Mouse (Mus musculus) CH12.LX (cell line): ENCODE results near the gene Tle1.

Experiments
- CTCF ChIP-seq, 2 experiments: IDR thresholded peaks in 1 of 2; conservative IDR thresholded peaks in 1 of 2; 2 replicates each; pipeline ENCODE4 v1.5.1; 2011 to 2012; ENCODE audit warnings: low read depth in 2 of 2, low read length in 2 of 2, improper control_type of control experiment in 1 of 2, inconsistent platforms in 1 of 2, mild to moderate bottlenecking in 1 of 2, moderate library complexity in 1 of 2
- E2F4 ChIP-seq: IDR thresholded peaks from 2 replicates; pipeline ENCODE4 v1.6.1; 2011; ENCODE audit warnings: low read depth, low read length, improper control_type of control experiment; ENCODE audit not compliant: insufficient replicate concordance
- HCFC1 ChIP-seq: IDR thresholded peaks from 2 replicates; pipeline ENCODE4 v1.6.1; 2012; ENCODE audit warnings: low read depth, mild to moderate bottlenecking, inconsistent platforms, low read length, improper control_type of control experiment

DNA sequence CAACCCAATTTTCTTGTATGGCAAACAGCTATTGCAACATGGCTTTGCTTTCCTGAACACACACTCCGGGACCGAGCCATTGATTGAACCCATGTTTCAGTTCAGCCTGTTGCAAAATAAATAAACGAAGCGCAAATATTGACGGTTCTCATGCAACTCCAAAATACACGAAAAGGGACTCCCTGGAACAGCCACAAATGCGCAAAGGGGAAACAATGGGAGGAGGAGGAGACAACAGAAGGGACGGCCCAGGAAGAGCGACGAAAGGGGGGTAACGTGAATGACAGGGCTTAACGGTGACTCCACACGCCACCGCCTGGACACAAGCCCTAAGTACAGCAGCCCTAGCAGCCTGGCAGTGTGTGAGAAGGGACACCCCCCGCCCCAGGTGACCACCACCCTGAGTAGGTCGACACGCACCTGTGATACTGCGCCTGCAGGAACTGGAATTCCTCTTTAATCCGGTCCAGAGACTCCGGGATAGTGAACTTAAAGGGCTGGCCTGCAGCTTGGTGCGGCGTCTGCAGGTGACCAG, 1.8 kb downstream of the Tle1 start:
- no peak for TF ChIP-seq CTCF (conservative IDR thresholded peaks at IDR 0.05 in 1 of 2, IDR thresholded peaks at IDR 0.05 in 1 of 2; ENCODE audit: low read depth in 2 of 2, low read length in 2 of 2)
- no peak for TF ChIP-seq HCFC1
- no peak for TF ChIP-seq E2F4
